Mouse (Mus musculus): ENCODE data around the gene Spryd4. TPM values are rescaled to one million over a fixed set of nuclear protein-coding genes. Genes with fewer than 3 reads are reported as not detected.
"Not testable (repeated sequence)": the region's sequence is repeated elsewhere in the genome, so short reads cannot be mapped to it uniquely, and the experiment has no call there.

Gene Spryd4
- polyA plus RNA-seq, 1 experiment from 2014 or later = 34.2 TPM

- no peaks in the 10 kb centered on the region for H3K9me3 ChIP-seq
- H3K27me3 ChIP-seq = no peaks in the 10 kb centered on the region
- peak within 1 kb of the TSS; percentile 12 for H3K4me3 ChIP-seq
- peak within 1 kb of the TSS; percentile 36 for H3K4me2 ChIP-seq
- H3K27ac ChIP-seq = peak within 1 kb of the TSS; percentile 70
- ATAC-seq (ENCODE audit: insufficient number of reproducible peaks, low FRiP score, low TSS enrichment, low read depth) = no peak
- 1% methylated on average over 6 of the region's 6 CpGs for WGBS
- peak within 1 kb of the TSS; percentile 3; the same call in 1 of the 2 replicates for H3K9ac ChIP-seq
- peaks cover 10% of the 10 kb centered on the region for H3K4me1 ChIP-seq
- H3K36me3 ChIP-seq = no peaks in the 10 kb centered on the region
Measured at GRCm38 (mm10) chr10:128179989-128180388, 31.6 kb downstream of the Spryd4 start, which contains the start of gene Rbms2. Gene Rbms2, minus strand, starts transcription at chr10:128180297.

GRCm38 (mm10) chr10:128177316-128177715, 34.3 kb downstream of the Spryd4 start:
- no peak for ATAC-seq (ENCODE audit: insufficient number of reproducible peaks, low FRiP score, low TSS enrichment, low read depth)
- Histone ChIP-seq H3K9ac (no peak overlapping the region), H3K36me3 (no peaks in the 10 kb centered on the region), H3K4me3 (no peak overlapping the region), H3K27me3 (no peaks in the 10 kb centered on the region), H3K9me3 (no peaks in the 10 kb centered on the region), H3K4me2 (no peak overlapping the region), H3K4me1 (peaks cover 22% of the 10 kb centered on the region), H3K27ac (no peak overlapping the region)
- 84% methylated on average over 4 of the region's 4 CpGs for WGBS

- no peaks in the 10 kb centered on the region for H3K9me3 ChIP-seq
- H3K4me1 ChIP-seq = peaks cover 22% of the 10 kb centered on the region
- WGBS = under 1% methylated on average over 17 of the region's 17 CpGs
- H3K27ac ChIP-seq = peak overlapping the region; percentile 95
- H3K4me3 ChIP-seq = peak overlapping the region; percentile 63
- H3K27me3 ChIP-seq = no peaks in the 10 kb centered on the region
- H3K9ac ChIP-seq = peak overlapping the region; percentile 52
- ATAC-seq (ENCODE audit: insufficient number of reproducible peaks, low FRiP score, low TSS enrichment, low read depth) = peak; percentile 88; the same call in 1 of the 2 replicates
- no peaks in the 10 kb centered on the region for H3K36me3 ChIP-seq
- peak overlapping the region; percentile 69 for H3K4me2 ChIP-seq
Measured at GRCm38 (mm10) chr10:128175996-128176755, 35.4 kb downstream of the Spryd4 start.

- Histone ChIP-seq H3K9ac (peak overlapping the region; percentile 52), H3K4me1 (peaks cover 22% of the 10 kb centered on the region), H3K4me2 (peak overlapping the region; percentile 69), H3K36me3 (no peaks in the 10 kb centered on the region), H3K4me3 (peak overlapping the region; percentile 63), H3K9me3 (no peaks in the 10 kb centered on the region), H3K27ac (peak overlapping the region; percentile 95), H3K27me3 (no peaks in the 10 kb centered on the region)
- ATAC-seq (ENCODE audit: insufficient number of reproducible peaks, low FRiP score, low TSS enrichment, low read depth) = no peak
- whole genome bisulfite sequencing = 5% methylated on average over 3 of the region's 3 CpGs
Measured at GRCm38 (mm10) chr10:128175302-128175701, 36.3 kb downstream of the Spryd4 start.

GRCm38 (mm10) chr10:128171348-128171747, 40.3 kb downstream of the Spryd4 start:
- peaks cover 21% of the 10 kb centered on the region for H3K4me1 ChIP-seq
- 97% methylated on average over 9 of the region's 10 CpGs for WGBS
- not testable (repeated sequence) for H3K27ac ChIP-seq; H3K4me2 ChIP-seq; H3K9ac ChIP-seq; H3K36me3 ChIP-seq; ATAC-seq (ENCODE audit: insufficient number of reproducible peaks, low FRiP score, low TSS enrichment, low read depth); H3K27me3 ChIP-seq; H3K4me3 ChIP-seq; H3K9me3 ChIP-seq

GRCm38 (mm10) chr10:128167091-128167490, 44.5 kb downstream of the Spryd4 start:
- Histone ChIP-seq H3K9me3 (no peaks in the 10 kb centered on the region), H3K9ac (no peak overlapping the region), H3K27me3 (no peaks in the 10 kb centered on the region), H3K4me1 (peaks cover 3% of the 10 kb centered on the region), H3K36me3 (no peaks in the 10 kb centered on the region), H3K4me2 (no peak overlapping the region), H3K27ac (peak overlapping the region; percentile 50), H3K4me3 (no peak overlapping the region)
- 31% methylated on average over 6 of the region's 6 CpGs for WGBS
- no peak for ATAC-seq (ENCODE audit: insufficient number of reproducible peaks, low FRiP score, low TSS enrichment, low read depth)

- not testable (repeated sequence) for H3K4me1 ChIP-seq; H3K9me3 ChIP-seq; ATAC-seq (ENCODE audit: insufficient number of reproducible peaks, low FRiP score, low TSS enrichment, low read depth); H3K9ac ChIP-seq; H3K27ac ChIP-seq; H3K4me3 ChIP-seq; H3K4me2 ChIP-seq; H3K36me3 ChIP-seq; H3K27me3 ChIP-seq
- WGBS = 90% methylated on average over 3 of the region's 3 CpGs
Measured at GRCm38 (mm10) chr10:128165726-128166125, 45.9 kb downstream of the Spryd4 start.

Other genes starting within 250 kb of the Spryd4 start
- gene Hsd17b6, start 204.2 kb downstream of the Spryd4 start, polyA plus RNA-seq (2015; fragmentation: Nextera tagmentation; extraction: Ambion mirVana) = not detected in 2 replicates
- gene Prim1, start 196.6 kb downstream of the Spryd4 start, polyA plus RNA-seq (2015; fragmentation: Nextera tagmentation; extraction: Ambion mirVana) = 63.7 and 71.9 TPM in 2 replicates
- 697 and 704 TPM in 2 replicates for gene Naca, start 176.2 kb downstream of the Spryd4 start, polyA plus RNA-seq (2015; fragmentation: Nextera tagmentation; extraction: Ambion mirVana)
- gene Ptges3, start 152.9 kb downstream of the Spryd4 start, polyA plus RNA-seq (2015; fragmentation: Nextera tagmentation; extraction: Ambion mirVana) = 402 and 459 TPM in 2 replicates
- 1,886 and 2,113 TPM in 2 replicates for gene Atp5b, start 128.5 kb downstream of the Spryd4 start, polyA plus RNA-seq (2015; fragmentation: Nextera tagmentation; extraction: Ambion mirVana)
- 10.4 TPM in 2 replicates for gene Baz2a, start 120.2 kb downstream of the Spryd4 start, polyA plus RNA-seq (2015; fragmentation: Nextera tagmentation; extraction: Ambion mirVana)
- 42.2 and 43.8 TPM in 2 replicates for gene Rbms2, start 31.5 kb downstream of the Spryd4 start, polyA plus RNA-seq (2015; fragmentation: Nextera tagmentation; extraction: Ambion mirVana)
- gene Gls2, start 17.4 kb downstream of the Spryd4 start, polyA plus RNA-seq (2015; fragmentation: Nextera tagmentation; extraction: Ambion mirVana) = 1.8 TPM in 2 replicates
- gene Mip, start 14.0 kb upstream of the Spryd4 start, polyA plus RNA-seq (2015; fragmentation: Nextera tagmentation; extraction: Ambion mirVana) = 0.12 and 0.26 TPM in 2 replicates
- gene Timeless, start 20.3 kb upstream of the Spryd4 start, polyA plus RNA-seq (2015; fragmentation: Nextera tagmentation; extraction: Ambion mirVana) = 46.2 and 46.9 TPM in 2 replicates
- gene Apon, start 42.3 kb upstream of the Spryd4 start, polyA plus RNA-seq (2015; fragmentation: Nextera tagmentation; extraction: Ambion mirVana) = 0.25 and 0.47 TPM in 2 replicates
- 0.22 and 0.27 TPM in 2 replicates for gene Apof, start 56.9 kb upstream of the Spryd4 start, polyA plus RNA-seq (2015; fragmentation: Nextera tagmentation; extraction: Ambion mirVana)
- gene Stat2, start 58.8 kb upstream of the Spryd4 start, polyA plus RNA-seq (2015; fragmentation: Nextera tagmentation; extraction: Ambion mirVana) = 12.2 and 13.3 TPM in 2 replicates
- 0.17 and 0.20 TPM in 2 replicates for gene Il23a, start 86.9 kb upstream of the Spryd4 start, polyA plus RNA-seq (2015; fragmentation: Nextera tagmentation; extraction: Ambion mirVana)
- 25.1 and 25.2 TPM in 2 replicates for gene Pan2, start 91.5 kb upstream of the Spryd4 start, polyA plus RNA-seq (2015; fragmentation: Nextera tagmentation; extraction: Ambion mirVana)
- 347 and 355 TPM in 2 replicates for gene Cnpy2, start 110.7 kb upstream of the Spryd4 start, polyA plus RNA-seq (2015; fragmentation: Nextera tagmentation; extraction: Ambion mirVana)
- 173 and 189 TPM in 2 replicates for gene Cs, start 125.9 kb upstream of the Spryd4 start, polyA plus RNA-seq (2015; fragmentation: Nextera tagmentation; extraction: Ambion mirVana)
- gene Coq10a, start 157.2 kb upstream of the Spryd4 start, polyA plus RNA-seq (2015; fragmentation: Nextera tagmentation; extraction: Ambion mirVana) = 11.3 and 13.4 TPM in 2 replicates
- 11.0 and 11.3 TPM in 2 replicates for gene Ankrd52, start 165.3 kb upstream of the Spryd4 start, polyA plus RNA-seq (2015; fragmentation: Nextera tagmentation; extraction: Ambion mirVana)
- gene Slc39a5, start 189.4 kb upstream of the Spryd4 start, polyA plus RNA-seq (2015; fragmentation: Nextera tagmentation; extraction: Ambion mirVana) = 0.42 TPM in 1 of 2 replicates, not detected in the other
- 60.1 and 62.1 TPM in 2 replicates for gene Nabp2, start 199.7 kb upstream of the Spryd4 start, polyA plus RNA-seq (2015; fragmentation: Nextera tagmentation; extraction: Ambion mirVana)
- 40.8 and 42.9 TPM in 2 replicates for gene Rnf41, start 199.8 kb upstream of the Spryd4 start, polyA plus RNA-seq (2015; fragmentation: Nextera tagmentation; extraction: Ambion mirVana)
- 80.7 and 84.4 TPM in 2 replicates for gene Smarcc2, start 247.4 kb upstream of the Spryd4 start, polyA plus RNA-seq (2015; fragmentation: Nextera tagmentation; extraction: Ambion mirVana)

Measured in limb, embryonic 15.5 days (tissue).